Mouse (Mus musculus) heart, embryonic 10.5 days (tissue): ENCODE data around the gene Dpp6. TPM values are rescaled to one million over a fixed set of nuclear protein-coding genes. Genes with fewer than 3 reads are reported as not detected.

Experiments
- DNase-seq: peaks from one replicate; pipeline ENCODE4 v3.0.0-alpha.2; 2017; ENCODE audit warnings: low spot score
- H3K27ac ChIP-seq: fragments of 300-500 bp; sonication (generic); 2 replicates; pipeline ENCODE4 v1.5.1; 2016; ENCODE audit warnings: mild to moderate bottlenecking
- H3K27me3 ChIP-seq: fragments of 300-500 bp; sonication (generic); 2 replicates; pipeline ENCODE4 v1.6.1; 2016; ENCODE audit warnings: mild to moderate bottlenecking; ENCODE audit not compliant: poor library complexity, insufficient read depth, severe bottlenecking
- H3K36me3 ChIP-seq: fragments of 300-500 bp; sonication (generic); 2 replicates; pipeline ENCODE4 v1.6.1; 2016; ENCODE audit warnings: mild to moderate bottlenecking, moderate library complexity
- H3K4me1 ChIP-seq: fragments of 300-500 bp; sonication (generic); 2 replicates; pipeline ENCODE4 v1.6.1; 2016; ENCODE audit warnings: mild to moderate bottlenecking
- H3K4me3 ChIP-seq: fragments of 300-500 bp; sonication (generic); 2 replicates; pipeline ENCODE4 v1.5.1; 2016; ENCODE audit warnings: mild to moderate bottlenecking, moderate library complexity
- H3K9me3 ChIP-seq: fragments of 300-500 bp; sonication (generic); 2 replicates; pipeline ENCODE4 v1.6.1; 2016; ENCODE audit warnings: mild to moderate bottlenecking, moderate library complexity
- WGBS: fragments of 180-500 bp; shearing (Covaris S2); methylation state at CpG from one replicate; pipeline ENCODE4 v1.1.7; 2016; 5-methylcytosine and 5-hydroxymethylcytosine counted together
- polyA plus RNA-seq: library from polyadenylated mRNA; unstranded; fragments of >200 nt; fragmentation: Nextera tagmentation; extraction: Ambion mirVana; gene quantifications from 2 replicates; pipeline ENCODE4 v1.2.1, GENCODE M21; 2016

The Dpp6 gene
- polyA plus RNA-seq, 1 experiment from 2014 or later = 0.92 TPM

DNA sequence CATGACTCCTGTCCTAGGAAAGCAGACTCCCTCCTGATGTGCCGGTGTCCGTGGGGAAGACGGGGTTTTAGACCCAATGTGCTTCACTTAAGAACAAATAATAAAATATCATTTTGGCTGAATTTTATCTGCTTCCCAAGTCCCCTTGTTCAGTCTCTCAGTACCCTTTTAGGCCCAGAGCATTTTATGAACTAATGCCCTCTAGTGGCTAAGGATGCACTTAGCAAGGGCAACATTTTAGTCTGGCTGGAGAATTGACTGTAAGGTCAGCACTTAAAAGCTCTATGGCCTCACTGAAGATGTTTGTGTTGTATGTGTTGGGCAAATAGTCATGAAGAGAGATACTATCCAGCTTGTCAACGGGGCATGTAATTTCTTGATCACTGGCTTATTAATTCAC, 599.6 kb downstream of the Dpp6 start:
- Histone ChIP-seq H3K27ac (no peak overlapping the region), H3K4me3 (no peak overlapping the region), H3K27me3 (no peaks in the 10 kb centered on the region), H3K4me1 (no peaks in the 10 kb centered on the region), H3K9me3 (no peaks in the 10 kb centered on the region), H3K36me3 (no peaks in the 10 kb centered on the region)
- no peak for DNase-seq
- 48% methylated on average over 4 of the region's 4 CpGs for WGBS

DNA sequence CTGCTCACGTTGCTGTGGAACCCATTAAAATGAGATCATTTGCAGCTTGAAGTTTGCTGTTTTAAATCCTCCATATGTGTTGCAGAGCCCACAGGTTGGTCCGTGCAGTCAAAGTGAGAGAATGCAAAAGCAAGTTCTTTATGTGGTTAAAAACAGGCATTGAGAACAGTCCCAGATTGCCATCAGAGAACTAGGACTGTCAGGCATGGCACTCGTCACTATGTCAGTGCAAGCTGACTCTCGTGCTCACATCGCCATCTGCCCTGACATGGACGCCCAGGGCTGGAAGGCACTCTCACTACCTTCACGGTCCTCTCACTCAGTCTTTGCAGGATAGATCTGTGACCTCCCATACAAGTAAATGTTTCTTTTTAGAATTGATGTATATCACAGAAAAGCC, 600.4 kb downstream of the Dpp6 start:
- 51% methylated on average over 7 of the region's 7 CpGs for WGBS
- Histone ChIP-seq H3K36me3 (no peaks in the 10 kb centered on the region), H3K27ac (no peak overlapping the region), H3K9me3 (no peaks in the 10 kb centered on the region), H3K4me3 (no peak overlapping the region), H3K27me3 (no peaks in the 10 kb centered on the region), H3K4me1 (no peaks in the 10 kb centered on the region)
- no peak for DNase-seq

DNA sequence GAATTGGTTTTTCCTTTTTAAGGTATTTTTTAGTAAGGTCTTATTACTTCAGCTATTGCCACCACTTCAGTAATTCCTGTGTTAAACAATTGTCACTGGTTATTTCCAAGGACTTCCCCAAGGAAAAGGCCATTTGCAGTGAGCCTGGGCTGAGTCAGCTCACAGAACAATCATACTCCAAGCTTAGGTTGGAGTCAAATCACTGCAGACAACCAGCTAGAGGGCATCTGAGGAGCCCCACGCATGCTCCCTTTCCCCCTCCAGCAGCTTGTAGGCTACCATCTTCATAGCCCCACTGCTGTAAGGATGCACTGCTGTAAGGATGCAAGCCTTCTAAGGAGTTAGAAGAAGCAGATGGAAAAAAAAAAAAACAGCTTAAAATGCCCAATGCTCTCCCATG, 601.9 kb downstream of the Dpp6 start:
- H3K27ac ChIP-seq = no peak overlapping the region
- no peaks in the 10 kb centered on the region for H3K4me1 ChIP-seq
- no peaks in the 10 kb centered on the region for H3K36me3 ChIP-seq
- H3K27me3 ChIP-seq = no peaks in the 10 kb centered on the region
- DNase-seq = no peak
- H3K4me3 ChIP-seq = no peak overlapping the region
- WGBS = 64% methylated on average over 1 of the region's 1 CpGs
- H3K9me3 ChIP-seq = no peaks in the 10 kb centered on the region

DNA sequence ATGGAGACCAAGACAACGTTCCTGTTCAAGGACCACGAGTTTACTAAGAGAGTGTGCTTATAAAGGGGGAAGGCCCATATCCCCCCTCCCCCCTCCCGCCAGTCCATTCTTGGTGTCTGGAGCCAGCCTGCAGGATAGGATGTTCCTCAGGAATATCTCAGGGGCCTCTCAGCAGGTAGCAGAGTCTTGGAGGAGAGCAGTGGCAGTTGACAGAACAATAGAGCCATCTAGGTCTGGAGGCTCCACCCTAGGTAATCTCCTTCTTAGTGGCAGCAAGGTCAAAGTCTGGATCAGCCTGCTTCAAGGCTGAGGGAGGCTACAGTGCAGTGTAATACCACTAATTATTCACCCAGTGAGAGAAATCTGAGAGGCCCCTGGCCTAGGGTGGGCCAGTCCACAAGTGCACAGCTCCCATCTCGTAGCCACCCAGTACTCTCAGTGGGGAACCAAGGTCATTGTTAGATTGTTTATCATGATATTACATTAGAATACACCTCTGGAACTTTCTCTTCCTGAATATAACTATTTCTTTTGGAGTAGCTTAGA, 604.2 kb downstream of the Dpp6 start:
- no peaks in the 10 kb centered on the region for H3K36me3 ChIP-seq
- no peak for DNase-seq
- no peaks in the 10 kb centered on the region for H3K4me1 ChIP-seq
- WGBS = 74% methylated on average over 4 of the region's 4 CpGs
- no peaks in the 10 kb centered on the region for H3K27me3 ChIP-seq
- no peak overlapping the region for H3K27ac ChIP-seq
- H3K9me3 ChIP-seq = no peaks in the 10 kb centered on the region
- H3K4me3 ChIP-seq = no peak overlapping the region

DNA sequence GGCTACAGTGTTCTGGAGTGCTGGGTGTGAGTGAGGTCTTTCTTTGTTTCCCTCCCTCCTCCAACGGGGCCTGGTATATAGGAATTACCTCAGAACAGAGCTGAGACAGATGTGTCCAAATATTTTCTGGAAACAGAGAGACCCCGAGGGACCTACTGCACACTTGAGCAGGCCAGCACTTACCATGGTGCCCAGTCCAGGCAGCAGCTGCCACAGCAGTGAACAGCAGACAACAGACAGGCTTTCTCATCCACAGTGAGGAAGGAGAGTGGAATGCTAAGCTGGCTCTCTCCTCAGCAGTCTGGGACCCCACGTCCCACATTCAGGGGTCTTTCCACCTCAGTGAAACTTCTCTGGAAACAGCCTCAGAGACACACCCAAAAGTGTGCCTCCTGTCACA, 606.8 kb downstream of the Dpp6 start:
- WGBS = 69% methylated on average over 3 of the region's 3 CpGs
- Histone ChIP-seq H3K4me3 (no peak overlapping the region), H3K36me3 (no peaks in the 10 kb centered on the region), H3K4me1 (no peaks in the 10 kb centered on the region), H3K9me3 (no peaks in the 10 kb centered on the region), H3K27me3 (no peaks in the 10 kb centered on the region), H3K27ac (no peak overlapping the region)
- no peak for DNase-seq

DNA sequence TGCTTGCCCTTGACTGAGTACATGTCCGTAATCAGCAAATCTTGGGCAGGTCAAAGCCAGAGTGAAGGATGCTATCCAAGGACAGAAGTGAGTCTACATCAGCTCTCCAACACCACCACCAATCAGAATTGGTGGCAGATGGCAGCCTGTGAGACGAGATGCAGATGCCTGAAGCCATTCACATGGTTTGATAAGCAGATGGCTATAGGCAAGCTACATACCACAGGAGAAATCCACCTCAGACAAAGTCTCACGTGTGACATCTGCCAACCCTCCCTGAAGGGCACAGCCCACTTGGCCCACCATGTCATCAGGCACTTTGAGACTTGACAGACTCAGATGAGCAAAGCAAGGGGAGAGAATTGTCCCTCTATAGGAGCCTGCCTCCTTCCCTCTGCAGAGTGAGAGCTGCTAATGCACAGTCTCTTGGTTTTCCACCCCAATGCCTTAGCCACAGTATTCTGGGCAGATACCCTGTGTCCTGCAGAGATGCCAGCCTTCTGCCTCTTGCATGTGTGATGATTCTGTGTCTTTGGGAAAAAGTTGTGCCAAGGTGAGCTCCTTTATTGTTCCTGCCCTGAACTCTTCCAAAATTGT, 607.6 kb downstream of the Dpp6 start:
- DNase-seq = no peak
- H3K4me3 ChIP-seq = no peak overlapping the region

DNA sequence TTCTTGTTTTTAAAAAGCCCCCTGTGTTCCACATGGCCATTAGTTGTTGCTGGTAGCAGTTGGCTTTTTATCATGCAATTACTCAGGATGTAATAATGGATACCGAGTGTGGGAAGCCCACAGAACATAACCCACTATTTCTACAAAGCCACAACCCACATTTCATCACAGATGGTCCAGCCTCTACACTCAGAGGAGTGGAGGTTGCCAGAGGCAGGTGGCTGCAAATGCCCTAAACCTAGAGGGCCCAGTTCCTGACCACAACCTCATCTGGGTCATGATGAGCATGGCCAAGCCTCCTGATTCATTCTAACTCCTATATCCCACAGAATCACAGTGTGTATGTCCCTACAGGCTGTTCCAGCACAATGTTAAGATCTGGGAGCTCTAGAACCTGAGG, 609.2 kb downstream of the Dpp6 start:
- Histone ChIP-seq H3K4me3 (no peak overlapping the region), H3K27me3 (no peaks in the 10 kb centered on the region), H3K36me3 (no peaks in the 10 kb centered on the region), H3K27ac (no peak overlapping the region), H3K9me3 (no peaks in the 10 kb centered on the region), H3K4me1 (no peaks in the 10 kb centered on the region)
- WGBS = 79% methylated on average over 1 of the region's 1 CpGs
- DNase-seq = no peak

More for the DNA sequence above, 607.6 kb downstream of the Dpp6 start:
- Histone ChIP-seq H3K27me3 (no peaks in the 10 kb centered on the region), H3K36me3 (no peaks in the 10 kb centered on the region), H3K4me1 (no peaks in the 10 kb centered on the region), H3K27ac (no peak overlapping the region), H3K9me3 (no peaks in the 10 kb centered on the region)
- WGBS = 38% methylated on average over 3 of the region's 3 CpGs

DNA sequence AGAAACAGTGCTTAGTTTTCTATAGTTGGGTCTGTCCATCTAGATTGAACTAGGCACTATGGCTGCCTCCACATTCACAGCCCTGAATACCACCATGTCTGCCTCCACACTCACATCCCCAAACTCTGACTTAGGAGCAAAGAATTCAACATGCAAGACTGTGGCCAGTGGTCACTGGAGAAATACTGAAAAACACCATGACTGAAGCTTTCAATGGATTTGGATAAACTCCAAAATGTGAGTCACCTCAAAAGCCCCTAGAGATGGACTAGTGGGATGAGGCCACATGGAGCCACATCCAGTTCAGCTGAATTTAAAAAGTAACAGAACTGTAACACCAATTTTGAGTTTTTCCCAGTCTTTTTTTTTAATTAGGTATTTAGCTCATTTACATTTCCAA, 616.6 kb downstream of the Dpp6 start:
- H3K9me3 ChIP-seq = no peaks in the 10 kb centered on the region
- DNase-seq = no peak
- H3K4me3 ChIP-seq = no peak overlapping the region
- no peak overlapping the region for H3K27ac ChIP-seq
- H3K27me3 ChIP-seq = no peaks in the 10 kb centered on the region
- H3K4me1 ChIP-seq = no peaks in the 10 kb centered on the region
- no peaks in the 10 kb centered on the region for H3K36me3 ChIP-seq

DNA sequence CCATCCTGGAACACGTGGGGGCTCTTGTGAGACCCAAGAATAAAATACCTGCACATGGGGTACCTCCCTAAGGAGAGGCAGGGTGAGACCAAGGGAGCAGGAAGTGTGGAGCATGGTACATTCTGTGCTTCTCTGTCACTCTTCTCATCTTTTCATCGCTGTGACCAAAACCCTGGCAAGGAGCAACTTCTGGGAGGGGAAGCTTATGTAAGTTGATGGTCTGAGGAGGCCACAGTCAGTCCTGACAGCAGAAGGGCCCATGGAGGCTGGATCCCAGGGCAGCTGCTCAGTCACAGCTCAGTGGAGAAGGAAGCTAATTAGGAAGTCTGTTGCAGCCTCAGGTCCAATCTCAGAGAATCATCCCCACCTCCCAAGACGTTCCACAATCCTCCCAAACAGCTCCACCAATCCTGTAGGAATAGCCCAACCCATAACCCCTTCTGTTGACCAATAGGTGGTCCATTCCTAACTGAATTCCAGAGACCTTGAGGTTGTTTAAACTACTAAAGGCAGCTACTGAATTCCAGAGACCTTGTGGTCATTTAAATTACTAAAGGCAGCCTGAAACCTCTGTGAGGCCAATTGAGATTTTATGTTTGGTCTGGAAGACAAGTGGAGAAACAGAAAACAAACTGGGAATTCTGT, 636.3 kb downstream of the Dpp6 start:
- WGBS = 43% methylated on average over 3 of the region's 3 CpGs
- no peak overlapping the region for H3K4me3 ChIP-seq

DNA sequence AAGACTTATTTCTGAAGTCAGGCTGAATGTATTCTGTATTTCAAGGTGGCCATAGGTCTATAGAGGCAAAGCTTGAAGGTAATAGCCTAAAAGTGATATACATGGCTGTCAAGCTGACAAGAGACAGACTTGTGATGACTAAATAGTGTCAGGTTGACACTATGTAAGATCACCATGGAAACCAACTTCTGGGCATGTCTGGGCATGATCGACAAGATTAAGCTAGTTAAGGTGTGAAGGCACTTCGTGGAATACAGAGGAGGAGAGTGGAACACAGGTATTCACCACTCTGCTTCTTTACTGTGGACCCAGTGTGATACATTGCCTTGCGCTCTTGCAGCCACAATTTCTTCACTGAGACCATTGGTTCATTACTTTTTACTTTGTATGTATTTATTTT, 637.4 kb downstream of the Dpp6 start:
- 80% methylated on average over 3 of the region's 3 CpGs for WGBS

More for the DNA sequence above, 636.3 kb downstream of the Dpp6 start:
- H3K36me3 ChIP-seq = no peaks in the 10 kb centered on the region
- no peaks in the 10 kb centered on the region for H3K4me1 ChIP-seq
- no peaks in the 10 kb centered on the region for H3K9me3 ChIP-seq
- H3K27me3 ChIP-seq = no peaks in the 10 kb centered on the region
- no peak overlapping the region for H3K27ac ChIP-seq
- no peak for DNase-seq

DNA sequence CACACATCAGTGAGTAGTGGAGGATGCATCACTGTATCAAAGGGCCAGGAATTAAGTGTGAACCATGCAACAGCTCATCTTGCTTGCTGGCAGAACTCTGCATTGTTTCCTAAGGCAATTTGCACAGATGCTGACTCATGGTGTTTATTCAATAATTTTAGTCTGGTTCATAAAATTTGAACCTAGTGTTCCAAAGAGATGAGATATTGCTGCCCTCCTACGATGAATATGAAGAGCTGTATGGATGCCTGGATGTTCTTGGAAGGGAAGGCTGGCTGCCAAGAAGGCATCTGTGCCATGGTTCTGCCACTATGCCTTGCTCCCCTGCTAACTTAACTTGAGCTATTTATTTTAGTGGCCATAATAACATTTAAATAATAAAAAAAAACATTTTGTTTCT, 640.0 kb downstream of the Dpp6 start:
- H3K27ac ChIP-seq = no peak overlapping the region
- DNase-seq = no peak
- WGBS = 68% methylated on average over 1 of the region's 1 CpGs
- H3K36me3 ChIP-seq = no peaks in the 10 kb centered on the region
- H3K4me3 ChIP-seq = no peak overlapping the region
- no peaks in the 10 kb centered on the region for H3K9me3 ChIP-seq
- H3K4me1 ChIP-seq = no peaks in the 10 kb centered on the region
- no peaks in the 10 kb centered on the region for H3K27me3 ChIP-seq

More for the DNA sequence above, 637.4 kb downstream of the Dpp6 start:
- Histone ChIP-seq H3K4me1 (no peaks in the 10 kb centered on the region), H3K9me3 (no peaks in the 10 kb centered on the region), H3K4me3 (no peak overlapping the region), H3K36me3 (no peaks in the 10 kb centered on the region), H3K27ac (no peak overlapping the region), H3K27me3 (no peaks in the 10 kb centered on the region)
- DNase-seq = no peak

DNA sequence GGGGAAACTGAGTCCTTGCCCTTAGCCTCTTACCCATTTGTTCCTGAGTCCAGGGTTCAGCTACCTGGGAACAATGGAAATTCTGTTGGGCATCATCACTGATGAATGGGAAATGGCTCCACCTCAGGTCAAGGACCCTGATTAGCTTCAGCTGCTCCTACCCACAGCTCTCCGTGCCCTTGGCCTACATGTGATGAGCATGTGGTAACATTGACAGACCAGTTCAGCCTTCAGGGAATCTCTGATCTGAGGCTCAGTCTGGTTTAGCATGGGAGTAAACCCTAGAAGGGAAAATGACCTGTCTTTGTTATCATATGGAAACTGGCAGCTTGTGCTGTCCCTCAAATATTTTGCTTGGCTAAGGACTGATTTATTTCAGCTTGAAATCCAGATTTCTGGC, 640.7 kb downstream of the Dpp6 start:
- Histone ChIP-seq H3K27ac (no peak overlapping the region), H3K4me3 (no peak overlapping the region), H3K36me3 (no peaks in the 10 kb centered on the region), H3K9me3 (no peaks in the 10 kb centered on the region), H3K4me1 (no peaks in the 10 kb centered on the region), H3K27me3 (no peaks in the 10 kb centered on the region)
- no peak for DNase-seq
- WGBS = 77% methylated on average over 1 of the region's 1 CpGs

DNA sequence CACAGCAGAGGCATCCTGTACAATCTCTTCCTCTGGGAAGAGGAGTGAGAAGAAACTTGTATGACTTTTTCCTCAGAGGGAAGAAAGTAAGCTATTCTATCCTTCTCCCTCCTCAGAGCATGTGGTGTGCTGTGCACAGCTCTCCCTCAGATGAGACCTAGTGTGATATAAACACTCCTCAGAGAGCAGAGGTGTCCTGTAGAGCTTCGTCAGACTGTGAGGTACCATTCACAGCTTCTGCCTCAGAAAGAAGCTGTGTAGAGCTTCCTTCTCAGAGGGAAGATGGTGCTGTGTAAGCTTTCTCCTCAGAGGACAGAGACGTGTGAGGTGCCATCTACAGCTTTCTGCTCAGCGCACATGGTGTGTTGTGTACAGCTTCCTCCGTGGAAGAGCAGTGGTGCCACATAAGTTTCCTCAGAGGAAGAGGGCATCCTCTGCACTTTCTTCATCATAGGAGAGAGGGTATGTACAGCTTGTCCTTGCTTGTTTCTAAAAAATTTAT, 658.0 kb downstream of the Dpp6 start:
- Histone ChIP-seq H3K9me3 (no peaks in the 10 kb centered on the region), H3K36me3 (no peaks in the 10 kb centered on the region), H3K4me1 (no peaks in the 10 kb centered on the region), H3K4me3 (no peak overlapping the region), H3K27ac (no peak overlapping the region), H3K27me3 (no peaks in the 10 kb centered on the region)
- peak; percentile 27 for DNase-seq
- 69% methylated on average over 4 of the region's 4 CpGs for WGBS
